In the genomic region with DNA sequence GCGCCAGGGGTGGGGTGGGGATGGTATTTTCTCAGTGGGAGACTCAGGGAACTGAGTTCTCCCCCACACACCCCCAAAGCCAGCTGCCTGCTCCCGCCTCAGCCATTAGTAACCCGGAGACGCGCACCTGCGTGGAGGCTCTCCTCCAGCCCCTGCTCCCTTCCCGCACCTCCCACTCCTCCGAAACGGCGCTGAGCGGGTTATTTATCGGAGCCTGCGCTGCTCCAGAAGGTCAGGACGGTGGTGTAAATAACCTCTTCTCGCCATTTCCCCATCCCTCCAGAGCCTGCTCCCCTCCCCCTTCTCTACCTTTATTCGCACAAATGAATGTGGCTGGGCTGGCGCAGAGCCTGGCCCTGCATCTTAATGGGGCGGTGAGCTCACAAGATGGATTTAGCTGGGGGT, we compare ENCODE assay signal across 8 mouse cellular contexts. TPM values are rescaled to one million over a fixed set of nuclear protein-coding genes. Genes with fewer than 3 reads are reported as not detected.
DNase-seq lines count a peak whose midpoint lies in the region; ATAC-seq lines count a peak whose summit lies in the region.

No protein-coding gene starts in this region.

- no peaks in the 10 kb centered on the region for H3K9me3 ChIP-seq in hindbrain, embryonic 16.5 days (ENCODE audit: control insufficient read depth, low read length)
- no peaks in the 10 kb centered on the region for H3K9me3 ChIP-seq in midbrain, embryonic 14.5 days (ENCODE audit: control insufficient read depth, low read length)

- peak; percentile 47 for DNase-seq in cerebellum, adult 11 months
- peak; percentile 62 for DNase-seq in retina, postnatal 1 day
- DNase-seq in retina, embryonic 14.5 days (ENCODE audit: low spot score), result no peak
- peak; percentile 92 for DNase-seq in midbrain, embryonic 14.5 days

- no peaks in the 10 kb centered on the region for H3K27me3 ChIP-seq in hindbrain, embryonic 16.5 days (replicated peaks; ENCODE audit: control insufficient read depth, insufficient read depth, low read length)
- H3K27me3 ChIP-seq in midbrain, embryonic 14.5 days (ENCODE audit: control insufficient read depth, insufficient read depth, low read length), result no peaks in the 10 kb centered on the region

- ATAC-seq in cerebellum, adult (ENCODE audit: insufficient number of reproducible peaks, low FRiP score, low TSS enrichment), result no peak
- peak; percentile 75 for ATAC-seq in hindbrain, embryonic 16.5 days
- ATAC-seq in midbrain, embryonic 14.5 days (ENCODE audit: low FRiP score, low TSS enrichment), result peak; percentile 66
- no peak for ATAC-seq in activated CD4-positive, CD25-positive, alpha-beta regulatory T cell, adult 4 months
- ATAC-seq in CD4-positive, CD25-positive, alpha-beta regulatory T cell, adult 4 months, result no peak

- H3K4me1 ChIP-seq in hindbrain, embryonic 16.5 days (ENCODE audit: control insufficient read depth, insufficient read depth, low read depth, low read length), result peaks cover 73% of the 10 kb centered on the region
- H3K4me1 ChIP-seq in midbrain, embryonic 14.5 days (ENCODE audit: control insufficient read depth, insufficient read depth, low read length), result peaks cover 87% of the 10 kb centered on the region

- 6% methylated on average over 18 of the region's 18 CpGs for WGBS in hindbrain, embryonic 16.5 days
- WGBS in midbrain, embryonic 14.5 days, result under 1% methylated on average over 18 of the region's 18 CpGs

- H3K9ac ChIP-seq in hindbrain, embryonic 16.5 days (ENCODE audit: low read depth, low read length), result peak overlapping the region; percentile 58
- H3K9ac ChIP-seq in midbrain, embryonic 14.5 days (replicated peaks; ENCODE audit: low read length), result peak overlapping the region; percentile 42

- peak overlapping the region; percentile 58 for H3K4me2 ChIP-seq in hindbrain, embryonic 16.5 days (ENCODE audit: low read length)
- peak overlapping the region; percentile 52 for H3K4me2 ChIP-seq in midbrain, embryonic 14.5 days (ENCODE audit: low read length)

- H3K4me3 ChIP-seq in hindbrain, embryonic 16.5 days (ENCODE audit: low read length), result peak overlapping the region; percentile 30
- H3K4me3 ChIP-seq in midbrain, embryonic 14.5 days (replicated peaks; ENCODE audit: low read depth, low read length), result peak overlapping the region; percentile 16; the same call in 1 of the 2 replicates

- no peaks in the 10 kb centered on the region for H3K36me3 ChIP-seq in hindbrain, embryonic 16.5 days (ENCODE audit: control insufficient read depth, insufficient read depth, low read length)
- peaks cover 4% of the 10 kb centered on the region; the same call in 1 of the 2 replicates for H3K36me3 ChIP-seq in midbrain, embryonic 14.5 days (ENCODE audit: control insufficient read depth, insufficient read depth, low read length)

- H3K27ac ChIP-seq in hindbrain, embryonic 16.5 days (ENCODE audit: low read depth, low read length), result peak overlapping the region; percentile 97
- peak overlapping the region; percentile 98 for H3K27ac ChIP-seq in midbrain, embryonic 14.5 days (replicated peaks; ENCODE audit: low read depth, low read length)

RNA-seq across cellular contexts. Expression of gene Gpr84, which starts 10.3 kb away (rescaled TPM):
- polyA plus RNA-seq in hindbrain, embryonic 16.5 days (2015; fragmentation: Nextera tagmentation; extraction: Ambion mirVana), result 0.34 and 0.42 TPM in 2 replicates
- 0.16 and 0.26 TPM in 2 replicates for polyA plus RNA-seq in midbrain, embryonic 14.5 days (2014; fragmentation: Nextera tagmentation; extraction: Ambion mirVana)
- polyA plus RNA-seq in activated CD4-positive, CD25-positive, alpha-beta regulatory T cell, adult 4 months (2017; shearing (Covaris generic)), result not detected
- polyA plus RNA-seq in CD4-positive, CD25-positive, alpha-beta regulatory T cell, adult 4 months (2017; shearing (Covaris generic)), result not detected

RNA-seq across cellular contexts. Expression of gene Copz1, which starts 27.6 kb away (rescaled TPM):
- 207 and 209 TPM in 2 replicates for polyA plus RNA-seq in hindbrain, embryonic 16.5 days (2015; fragmentation: Nextera tagmentation; extraction: Ambion mirVana)
- 197 and 231 TPM in 2 replicates for polyA plus RNA-seq in midbrain, embryonic 14.5 days (2014; fragmentation: Nextera tagmentation; extraction: Ambion mirVana)
- polyA plus RNA-seq in activated CD4-positive, CD25-positive, alpha-beta regulatory T cell, adult 4 months (2017; shearing (Covaris generic)), result 100 to 1,000 TPM; 231 to 266 TPM
- polyA plus RNA-seq in CD4-positive, CD25-positive, alpha-beta regulatory T cell, adult 4 months (2017; shearing (Covaris generic)), result 100 to 1,000 TPM; 213 to 244 TPM

RNA-seq across cellular contexts. Expression of gene Zfp385a, which starts 39.8 kb away (rescaled TPM):
- polyA plus RNA-seq in hindbrain, embryonic 16.5 days (2015; fragmentation: Nextera tagmentation; extraction: Ambion mirVana), result 20.1 and 24.7 TPM in 2 replicates
- 18.3 and 20.9 TPM in 2 replicates for polyA plus RNA-seq in midbrain, embryonic 14.5 days (2014; fragmentation: Nextera tagmentation; extraction: Ambion mirVana)
- not detected for polyA plus RNA-seq in activated CD4-positive, CD25-positive, alpha-beta regulatory T cell, adult 4 months (2017; shearing (Covaris generic))
- not detected for polyA plus RNA-seq in CD4-positive, CD25-positive, alpha-beta regulatory T cell, adult 4 months (2017; shearing (Covaris generic))

RNA-seq across cellular contexts. Expression of gene Nfe2, which starts 41.9 kb away (rescaled TPM):
- polyA plus RNA-seq in hindbrain, embryonic 16.5 days (2015; fragmentation: Nextera tagmentation; extraction: Ambion mirVana), result 0.65 and 0.69 TPM in 2 replicates
- 0.49 and 0.62 TPM in 2 replicates for polyA plus RNA-seq in midbrain, embryonic 14.5 days (2014; fragmentation: Nextera tagmentation; extraction: Ambion mirVana)
- polyA plus RNA-seq in activated CD4-positive, CD25-positive, alpha-beta regulatory T cell, adult 4 months (2017; shearing (Covaris generic)), result 1 to 10 TPM; 1.2 TPM
- polyA plus RNA-seq in CD4-positive, CD25-positive, alpha-beta regulatory T cell, adult 4 months (2017; shearing (Covaris generic)), result under 1 TPM; 0.34 to 0.84 TPM

RNA-seq across cellular contexts. Expression of gene Hnrnpa1, which starts 59.8 kb away (rescaled TPM):
- 483 and 550 TPM in 2 replicates for polyA plus RNA-seq in hindbrain, embryonic 16.5 days (2015; fragmentation: Nextera tagmentation; extraction: Ambion mirVana)
- polyA plus RNA-seq in midbrain, embryonic 14.5 days (2014; fragmentation: Nextera tagmentation; extraction: Ambion mirVana), result 764 and 768 TPM in 2 replicates
- polyA plus RNA-seq in activated CD4-positive, CD25-positive, alpha-beta regulatory T cell, adult 4 months (2017; shearing (Covaris generic)), result 100 to 1,000 TPM; 335 to 345 TPM
- 100 to 1,000 TPM; 322 to 361 TPM for polyA plus RNA-seq in CD4-positive, CD25-positive, alpha-beta regulatory T cell, adult 4 months (2017; shearing (Covaris generic))

Comparison
In these comparisons a context has a peak if more than half of its experiments do, and no peak if none do; other contexts are left out.
1. ATAC-seq: peak in hindbrain, embryonic 16.5 days (single experiment) and midbrain, embryonic 14.5 days (single experiment); none in cerebellum, adult (single experiment), activated CD4-positive, CD25-positive, alpha-beta regulatory T cell, adult 4 months (single experiment) and CD4-positive, CD25-positive, alpha-beta regulatory T cell, adult 4 months (single experiment).
2. RNA of gene Zfp385a, which starts 39.8 kb away (polyA plus RNA-seq): 18.3 to 20.9 TPM in midbrain, embryonic 14.5 days and 20.1 to 24.7 TPM in hindbrain, embryonic 16.5 days; not detected in CD4-positive, CD25-positive, alpha-beta regulatory T cell, adult 4 months and not detected in activated CD4-positive, CD25-positive, alpha-beta regulatory T cell, adult 4 months; every median in the first group is over 10 times any median in the second.